Mouse (Mus musculus) MN1 (cell line): ENCODE data around the gene Mier2.

Experiments used
- DNase-seq: peaks from one replicate; pipeline ENCODE4 v3.0.0-alpha.2; 2016; ENCODE audit warnings: low spot score

The Mier2 gene

DNA sequence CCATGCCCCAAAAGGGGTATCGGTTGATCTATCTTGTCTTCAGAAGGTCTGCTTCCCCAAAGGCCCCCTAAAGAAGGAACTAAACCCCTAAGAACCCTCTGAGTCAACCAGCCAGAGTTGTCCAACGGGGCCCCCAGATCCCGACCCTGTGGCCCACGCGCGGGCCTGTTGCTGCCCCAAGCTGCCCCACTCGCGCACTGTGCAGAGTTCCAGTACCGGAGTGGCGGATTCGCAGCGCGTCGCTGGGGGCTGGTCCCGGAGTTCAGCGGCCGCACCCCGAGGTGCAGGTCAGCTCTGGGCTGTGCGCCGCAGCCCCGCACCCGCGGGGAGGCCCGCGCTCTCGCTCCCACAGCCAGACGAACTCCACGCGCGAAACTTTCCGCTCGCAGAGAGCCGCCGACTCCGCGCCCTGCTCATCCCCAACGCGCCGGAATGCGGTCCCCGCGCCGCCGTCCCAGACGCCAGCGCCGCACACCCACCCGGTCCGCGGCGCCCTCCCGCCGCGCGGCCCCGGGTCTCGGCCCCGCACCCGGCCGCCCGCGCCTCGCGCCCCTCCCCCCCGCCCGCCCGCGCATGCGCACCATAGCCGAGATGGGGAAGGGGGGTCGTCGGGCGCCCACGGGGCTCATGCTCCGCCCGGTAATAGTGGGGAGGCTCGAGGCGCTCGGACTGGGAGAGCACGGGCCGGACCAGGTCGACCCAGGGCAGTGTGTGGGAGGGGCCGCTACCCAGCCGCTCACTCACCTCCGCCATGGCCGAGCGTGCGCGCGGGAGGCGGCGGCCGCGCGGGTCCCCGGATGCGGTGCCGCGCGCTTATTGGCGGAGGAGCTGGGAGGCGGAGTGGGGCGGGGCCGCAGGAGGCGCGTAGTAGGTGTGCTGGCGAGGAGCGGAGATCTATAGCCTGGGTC is at the start of gene Mier2:
Gene Mier2 (minus strand): TSS at position 870 of the 908 bp plus-strand sequence.
- DNase-seq = peak; percentile 86

DNA sequence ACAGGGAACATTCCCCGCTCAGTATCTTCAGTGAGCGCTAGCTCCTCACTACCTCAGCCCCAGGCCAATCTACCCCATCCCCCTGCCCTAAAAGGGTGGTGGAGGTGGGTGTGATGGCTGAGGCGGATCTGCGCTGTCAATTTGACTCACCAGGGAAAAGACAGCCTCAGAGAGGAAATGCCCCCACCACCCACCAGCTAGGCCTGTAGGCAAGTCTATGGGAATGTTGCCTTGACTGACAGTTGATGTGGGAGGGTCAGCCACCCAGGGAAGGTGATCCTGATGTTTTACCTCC is 42.9 kb upstream of the Mier2 start:
- no peak for DNase-seq

DNA sequence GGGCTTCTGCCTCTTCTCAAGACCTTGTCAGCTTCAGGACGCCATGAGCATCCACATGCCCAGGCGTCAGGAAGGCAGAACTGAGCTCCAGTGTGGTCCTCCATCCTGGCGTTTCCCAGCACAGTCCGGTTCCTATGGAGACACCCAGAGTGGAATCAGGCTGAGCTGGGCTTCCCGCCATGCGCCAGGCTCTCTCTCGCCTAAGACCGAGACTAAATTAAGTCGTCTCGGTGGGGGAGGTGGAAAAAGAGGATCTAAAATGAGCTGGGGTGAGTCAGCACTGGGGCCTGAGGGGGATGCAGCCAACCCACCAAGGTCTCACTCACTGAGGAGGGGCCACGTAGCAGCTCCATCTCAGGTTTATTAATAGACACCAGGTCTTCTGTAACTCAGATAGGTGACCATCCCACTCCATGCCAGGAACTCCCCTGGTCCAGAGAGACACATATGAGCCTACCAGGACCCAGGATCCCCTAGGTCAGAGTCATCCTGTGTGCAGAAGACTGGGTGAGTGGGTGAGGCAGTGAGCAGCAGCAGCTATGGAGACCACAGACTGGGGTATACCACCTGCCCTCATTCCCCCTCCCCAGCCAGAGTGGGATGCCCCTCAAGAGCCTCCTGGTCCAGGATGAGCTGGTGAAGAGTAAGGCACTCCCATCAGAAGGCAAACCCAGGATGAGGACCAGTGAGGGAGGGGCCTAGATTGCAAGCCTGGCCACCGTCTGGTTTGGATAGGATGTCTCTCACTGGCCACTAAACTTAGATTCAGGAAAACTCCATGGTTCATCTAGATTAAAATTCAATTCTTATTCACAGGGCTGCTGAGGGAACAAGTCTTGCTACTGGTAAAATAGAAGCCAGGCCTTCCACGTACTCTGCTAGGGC is 42.3 kb upstream of the Mier2 start:
- no peak for DNase-seq

DNA sequence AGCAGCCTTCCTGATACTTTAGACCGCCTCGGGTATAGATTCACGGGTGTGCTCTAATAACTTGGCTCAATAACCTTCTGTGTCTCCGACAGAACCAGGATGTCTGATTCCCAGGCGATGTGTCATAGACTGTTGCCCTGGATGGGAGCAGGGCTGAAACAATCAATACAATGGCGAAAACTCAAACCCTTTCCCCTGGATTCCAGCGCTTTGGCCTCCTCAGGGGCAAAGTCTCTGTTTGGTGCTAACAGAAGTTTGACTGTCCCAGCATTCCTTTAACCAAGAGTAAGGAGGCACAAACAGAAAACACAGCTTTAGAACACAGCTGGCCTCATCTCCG is 40.6 kb upstream of the Mier2 start:
- DNase-seq = no peak

DNA sequence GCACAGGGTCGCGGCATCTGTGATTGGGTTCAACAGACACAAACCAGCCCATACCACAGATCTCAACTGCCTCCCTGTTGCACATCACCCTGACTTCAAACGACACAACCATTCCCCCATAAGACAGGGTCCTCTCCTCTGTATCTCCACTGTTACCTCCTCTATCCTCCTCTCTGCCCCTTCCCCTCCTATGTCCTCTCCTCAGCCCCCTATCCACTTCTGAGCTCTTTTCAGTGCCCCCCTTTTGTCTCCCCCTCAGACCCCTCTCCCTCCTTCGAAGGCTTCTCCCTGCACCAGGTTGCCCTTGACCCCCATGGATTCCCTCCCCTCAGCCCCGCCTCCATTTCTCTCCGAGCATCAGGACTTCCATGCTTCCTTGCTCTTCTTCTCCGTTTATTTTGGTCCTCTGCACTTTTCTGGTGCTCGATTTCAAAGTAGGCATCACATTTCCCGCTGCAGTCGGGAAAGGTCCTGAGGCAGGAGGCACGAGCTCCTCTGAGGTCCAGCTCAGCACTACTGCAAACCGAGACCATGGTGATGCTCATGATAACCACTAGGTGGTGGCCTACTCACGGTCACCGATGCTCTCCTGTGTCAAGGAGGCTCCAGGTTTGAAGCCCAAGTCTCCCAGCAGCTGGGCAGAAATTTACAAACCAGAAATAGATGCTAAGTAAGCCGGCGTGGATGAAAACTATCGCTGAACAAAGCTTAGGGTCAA is 40.0 kb upstream of the Mier2 start:
- peak; percentile 90 for DNase-seq

DNA sequence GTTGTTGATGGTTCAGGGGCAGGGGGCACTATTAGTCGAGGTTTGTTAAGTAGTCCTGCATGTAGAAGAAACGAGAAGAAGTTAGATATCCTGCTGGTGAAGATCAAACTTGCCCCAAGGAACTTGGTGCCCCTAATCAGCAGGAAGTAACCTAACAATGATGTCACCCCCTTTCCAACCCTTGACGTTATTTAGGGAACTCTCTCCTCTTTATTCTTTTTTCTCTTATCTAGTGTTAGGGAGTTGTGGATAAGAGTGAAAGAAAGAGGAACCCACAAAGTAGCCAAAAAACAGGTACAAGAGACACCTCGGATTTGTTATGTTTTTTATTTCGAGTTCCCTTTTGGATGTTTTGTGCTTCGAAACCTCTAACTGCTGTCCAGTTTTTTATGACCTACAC is 39.1 kb upstream of the Mier2 start:
- DNase-seq = no peak

DNA sequence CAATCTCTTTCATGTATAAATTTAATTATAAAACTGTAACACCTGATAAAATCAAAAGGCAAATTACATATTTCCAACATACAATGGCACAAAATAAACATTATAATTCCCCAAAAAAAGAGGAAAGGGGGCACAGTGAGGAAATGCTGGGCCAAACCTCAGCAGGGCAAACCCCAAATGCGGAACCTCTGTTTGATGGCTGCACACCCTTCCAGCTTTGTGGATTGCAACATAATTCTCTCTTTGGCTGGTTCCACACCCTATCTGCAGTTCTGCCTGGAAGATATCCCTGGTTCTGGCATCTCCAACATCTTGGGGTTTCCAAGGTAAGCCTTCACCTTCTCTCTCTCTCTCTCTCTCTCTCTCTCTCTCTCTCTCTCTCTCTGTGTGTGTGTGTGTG is 35.7 kb upstream of the Mier2 start:
- DNase-seq = no peak

DNA sequence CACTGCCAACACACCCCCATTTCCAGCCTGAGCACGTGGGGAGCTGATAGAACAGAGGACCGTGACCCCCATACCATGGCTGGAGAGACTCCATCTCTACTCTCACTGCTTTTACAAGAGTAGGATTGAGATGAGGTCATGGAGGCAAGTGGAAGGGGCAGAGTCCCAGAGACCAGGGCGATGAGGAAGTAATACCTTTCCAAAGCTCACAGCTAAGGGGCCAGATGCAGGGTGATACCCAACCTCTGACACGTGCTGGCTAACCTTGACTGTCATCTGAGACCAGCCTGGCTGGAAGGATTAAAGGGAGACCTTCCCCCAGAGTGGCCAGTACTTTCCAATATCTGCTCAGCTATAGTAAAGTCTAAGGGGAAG is 32.7 kb upstream of the Mier2 start:
- DNase-seq = no peak

DNA sequence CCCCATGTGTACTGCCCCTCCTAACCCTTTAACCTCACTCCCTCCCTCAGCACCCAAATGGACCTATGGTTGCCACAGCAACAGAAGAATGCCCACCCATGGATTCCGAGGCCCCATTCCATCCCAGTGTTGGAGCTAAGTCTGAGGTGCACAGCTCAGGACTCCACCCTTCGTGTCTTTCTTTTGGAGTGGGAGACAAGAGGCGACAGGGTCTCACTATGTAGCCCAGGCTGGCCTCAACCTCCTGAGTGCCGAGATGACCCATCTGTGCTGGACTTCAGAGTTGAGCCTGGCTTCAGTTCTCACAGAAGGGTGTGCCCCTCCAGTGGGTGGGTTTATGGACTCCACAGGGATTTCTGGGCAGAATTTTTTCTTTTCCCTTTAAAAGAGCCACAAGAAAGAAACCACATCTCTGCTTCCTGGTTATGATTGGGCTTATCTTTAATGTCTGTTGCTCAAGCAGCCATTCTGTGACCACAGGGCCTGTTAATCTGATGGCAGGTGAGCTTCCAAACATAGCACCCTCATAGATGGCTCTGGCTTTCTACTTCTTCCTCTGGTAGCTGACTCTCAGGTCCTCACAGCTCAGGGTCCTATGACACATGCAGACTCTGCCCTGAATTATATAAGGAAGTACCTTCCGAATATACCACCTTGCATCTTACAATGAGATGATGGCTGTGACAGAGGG is 32.2 kb upstream of the Mier2 start, which contains the start of gene Theg:
Gene Theg (minus strand): TSS at position 271 of the 691 bp plus-strand sequence.
- DNase-seq = no peak

DNA sequence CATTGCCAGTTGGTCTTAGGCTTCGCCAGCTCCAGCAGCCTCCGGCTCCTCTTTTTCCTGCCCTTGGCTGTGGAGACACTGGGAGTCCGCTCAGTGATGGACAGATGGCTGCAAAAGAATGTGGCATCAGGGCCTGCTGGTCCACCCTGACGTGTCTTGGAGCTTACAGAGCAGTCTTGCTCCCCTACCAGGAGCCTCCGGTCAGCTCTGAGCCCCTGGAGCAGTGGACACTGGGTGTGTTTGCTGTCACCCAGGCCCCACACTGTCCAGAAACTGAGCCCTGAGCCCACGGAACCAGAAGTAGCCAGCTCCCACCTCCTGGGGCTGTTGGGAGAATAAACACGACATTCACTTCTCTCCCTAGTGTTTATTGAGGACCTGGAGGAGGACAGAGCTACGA is 31.2 kb upstream of the Mier2 start:
- DNase-seq = no peak

DNA sequence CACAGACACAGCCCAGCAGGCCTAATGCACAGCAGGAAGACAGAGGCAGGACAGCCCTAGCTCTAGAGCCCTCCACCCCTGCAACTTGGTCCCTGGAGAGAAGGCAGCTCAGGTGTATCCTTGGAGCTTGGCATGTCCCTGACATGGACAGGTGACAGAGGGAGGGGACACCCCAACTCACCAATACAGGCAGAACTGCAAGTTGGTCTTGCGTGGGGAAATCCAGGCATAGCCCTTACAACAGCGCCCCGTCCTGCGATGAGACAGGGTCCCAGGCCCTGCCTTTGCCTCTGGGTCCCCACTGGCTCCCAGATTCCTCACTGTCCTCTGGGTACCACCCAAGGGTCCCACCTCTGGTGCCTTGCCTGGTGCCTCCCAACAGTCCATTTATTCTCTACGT is 30.7 kb upstream of the Mier2 start:
- no peak for DNase-seq

DNA sequence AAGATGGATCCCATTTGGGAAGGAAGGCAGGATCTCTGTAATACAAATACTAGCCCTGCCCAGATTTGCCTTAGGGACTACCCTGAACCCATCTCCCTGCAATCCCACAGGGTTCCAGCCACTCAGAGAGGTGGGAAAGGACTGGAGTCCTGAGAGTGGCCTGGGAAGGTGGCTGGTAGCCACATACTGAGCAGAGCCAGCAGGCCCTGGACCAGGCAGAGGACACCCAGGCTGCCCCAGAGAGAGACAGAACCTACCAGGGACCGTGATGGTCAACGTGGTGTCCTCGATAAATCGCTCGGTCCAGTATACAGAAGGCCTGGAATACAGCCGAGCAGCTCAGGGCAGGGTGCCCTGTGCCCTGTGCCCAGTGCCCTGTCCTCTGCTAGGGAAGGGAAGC is 30.1 kb upstream of the Mier2 start:
- DNase-seq = no peak

DNA sequence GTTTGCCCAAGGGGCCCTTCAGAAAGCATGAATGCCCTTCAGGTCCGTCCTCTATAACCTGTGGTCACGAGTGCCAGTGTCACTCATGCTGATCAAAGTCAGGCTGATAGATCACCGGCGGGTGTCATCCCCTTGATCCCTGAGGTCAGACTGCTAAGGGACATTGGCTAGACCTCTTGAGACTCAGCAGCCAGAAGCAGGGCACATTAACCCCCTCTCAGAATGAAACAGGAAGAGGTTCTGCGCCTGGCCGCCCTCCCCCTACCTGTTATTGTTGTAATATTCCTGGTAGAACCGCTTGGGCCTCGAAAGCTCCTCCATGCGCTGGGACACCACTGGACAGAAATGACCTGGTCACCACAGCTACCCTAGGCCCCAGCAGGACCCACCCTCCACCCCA is 29.4 kb upstream of the Mier2 start:
- no peak for DNase-seq

DNA sequence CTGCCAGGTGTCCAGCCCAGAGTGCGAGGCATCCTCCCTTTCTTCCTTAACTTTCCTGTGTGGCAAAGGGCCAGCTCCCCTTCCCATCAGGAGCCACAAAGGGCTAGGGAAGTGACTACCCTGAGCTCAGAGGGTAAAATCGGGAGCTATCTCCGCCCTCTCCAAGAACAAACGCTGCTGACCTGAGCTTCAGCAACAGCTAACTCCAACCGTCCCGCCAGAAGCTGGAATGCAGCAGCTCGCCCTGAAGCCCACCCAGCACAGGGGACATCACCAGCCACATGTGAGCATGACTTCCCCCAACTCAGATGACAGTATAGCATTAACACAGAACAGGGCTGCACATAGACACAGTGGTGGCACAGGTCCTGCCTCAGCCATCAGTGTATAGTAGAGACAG is 29.0 kb upstream of the Mier2 start:
- no peak for DNase-seq

DNA sequence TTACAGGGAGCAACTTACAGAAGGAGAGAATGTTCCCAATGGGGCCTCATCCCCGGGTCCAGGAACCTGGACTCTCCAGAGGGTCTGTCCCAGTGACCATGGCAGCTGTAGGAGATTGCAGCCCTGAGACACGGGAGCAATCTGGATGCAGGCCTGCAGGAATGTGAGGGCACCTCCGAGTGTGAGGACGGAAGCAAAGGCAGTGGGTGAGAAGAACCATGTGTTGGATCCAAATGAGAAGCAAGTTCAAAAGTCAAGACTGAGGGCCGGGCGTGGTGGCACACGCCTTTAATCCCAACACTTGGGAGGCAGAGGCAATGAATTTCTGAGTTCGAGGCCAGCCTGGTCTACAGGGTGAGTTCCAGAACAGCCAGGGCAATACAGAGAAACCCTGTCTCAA is 26.5 kb upstream of the Mier2 start:
- no peak for DNase-seq

DNA sequence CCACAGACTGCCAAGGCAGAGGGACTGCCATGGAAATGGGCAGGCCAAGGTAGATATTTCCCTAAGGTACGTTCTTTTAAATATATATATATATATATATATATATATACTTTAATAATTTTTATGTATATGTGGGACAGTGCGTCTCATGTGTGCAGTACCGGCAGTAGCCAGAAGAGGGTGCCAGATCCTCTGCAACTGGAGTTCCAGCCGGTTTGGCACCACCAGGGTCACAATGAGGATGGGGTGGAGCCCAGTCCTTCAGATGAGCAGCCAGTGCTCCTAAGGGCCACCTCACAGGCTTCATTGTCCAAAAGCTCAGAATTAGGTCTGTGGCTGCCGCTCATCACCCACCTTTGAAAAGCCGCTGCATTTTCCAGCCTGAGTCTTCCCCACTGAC is 25.8 kb upstream of the Mier2 start:
- no peak for DNase-seq

DNA sequence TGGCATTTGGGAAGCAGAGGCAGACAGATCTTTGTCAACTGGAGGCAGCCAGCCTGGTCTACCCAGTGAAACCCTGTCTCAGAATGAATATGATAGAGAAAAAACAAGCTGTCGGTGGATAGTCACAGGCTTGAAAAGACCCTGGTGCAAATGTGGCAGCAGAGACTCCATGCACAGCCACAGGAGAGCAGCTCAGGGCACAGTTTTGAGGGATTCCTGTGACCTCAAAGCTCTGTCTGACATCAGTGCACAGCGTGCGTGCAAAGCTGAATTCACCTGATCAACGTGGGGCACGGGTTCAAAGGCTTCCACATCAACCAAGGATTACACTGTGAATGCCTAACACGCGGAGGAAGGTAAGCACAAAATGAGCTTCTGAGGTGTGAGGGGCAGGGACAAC is 25.4 kb upstream of the Mier2 start:
- no peak for DNase-seq

DNA sequence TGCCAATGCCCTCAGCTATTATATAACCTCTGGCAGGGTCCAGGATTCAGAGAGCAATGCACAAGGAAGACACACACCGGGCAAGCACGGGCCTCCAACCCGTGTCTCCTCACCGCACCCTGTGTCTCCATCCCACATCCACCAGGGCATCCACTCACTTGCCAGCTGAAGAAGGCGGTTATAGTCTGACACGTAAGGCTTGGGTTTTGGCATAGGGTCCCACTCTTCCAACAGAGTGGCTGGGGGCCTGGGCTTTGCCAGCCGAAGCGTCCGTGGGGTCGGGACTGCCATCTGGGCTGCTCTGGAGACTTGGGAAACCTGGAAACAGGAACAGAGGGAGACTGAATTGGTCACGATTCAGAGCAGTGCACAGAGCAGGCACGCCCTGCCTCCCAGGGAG is 24.8 kb upstream of the Mier2 start:
- no peak for DNase-seq

DNA sequence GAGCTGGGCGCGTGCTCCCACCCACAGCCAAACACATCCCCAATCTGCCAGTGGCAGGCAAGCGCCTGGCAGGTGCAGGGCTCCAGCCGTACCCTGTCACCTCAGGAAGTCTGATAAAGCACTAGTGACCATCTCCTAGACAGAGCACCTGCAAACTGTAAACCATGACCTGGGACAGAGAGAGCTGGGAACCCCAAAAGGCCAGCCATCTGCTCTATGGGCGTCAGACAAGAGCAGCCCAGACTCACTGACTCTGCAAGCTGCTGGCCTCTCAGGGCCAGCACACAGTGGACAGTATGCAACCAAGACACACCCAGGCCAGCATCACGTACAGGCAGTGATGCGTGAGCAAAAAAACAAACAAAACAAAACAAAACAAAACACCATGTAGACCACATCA is 23.9 kb upstream of the Mier2 start:
- DNase-seq = no peak

DNA sequence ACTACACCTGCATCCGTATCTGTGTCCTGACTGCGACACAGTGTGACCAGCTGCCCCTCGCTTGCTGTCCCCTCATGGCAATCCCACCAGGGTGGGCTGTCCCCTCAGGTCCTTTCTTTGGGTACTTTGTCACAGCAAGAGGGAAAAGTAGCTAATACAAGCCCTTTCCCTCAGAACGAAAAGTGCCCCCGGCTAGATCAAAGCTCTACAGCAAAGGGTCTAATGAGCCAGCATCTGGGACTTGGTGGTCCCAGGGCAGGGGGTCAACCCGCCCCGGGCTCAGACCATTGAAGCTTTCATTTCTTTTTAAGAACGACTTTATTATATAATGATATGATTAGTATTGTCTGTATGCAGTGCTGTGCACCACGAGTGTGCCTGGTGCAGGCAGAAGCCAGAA is 23.3 kb upstream of the Mier2 start:
- no peak for DNase-seq

DNA sequence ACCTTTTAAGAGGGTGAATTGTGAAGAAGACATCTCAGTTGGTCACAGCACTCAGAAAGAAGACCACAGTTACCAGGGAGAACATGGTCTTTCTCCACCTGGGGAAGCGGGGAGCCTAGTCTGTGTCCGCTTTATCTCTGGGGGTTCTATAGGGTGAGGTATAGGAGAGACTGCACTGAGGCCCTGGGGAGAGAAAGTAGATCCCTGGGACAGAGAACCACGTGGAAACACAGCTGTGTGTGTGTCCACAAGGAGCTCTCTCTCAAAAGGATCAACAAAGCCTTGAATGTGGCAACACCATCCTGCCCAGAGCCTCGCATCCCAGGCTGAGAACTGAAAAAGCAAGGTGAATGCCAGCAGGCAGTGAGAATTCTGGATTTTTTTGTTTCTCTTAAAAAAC is 22.4 kb upstream of the Mier2 start:
- no peak for DNase-seq

DNA sequence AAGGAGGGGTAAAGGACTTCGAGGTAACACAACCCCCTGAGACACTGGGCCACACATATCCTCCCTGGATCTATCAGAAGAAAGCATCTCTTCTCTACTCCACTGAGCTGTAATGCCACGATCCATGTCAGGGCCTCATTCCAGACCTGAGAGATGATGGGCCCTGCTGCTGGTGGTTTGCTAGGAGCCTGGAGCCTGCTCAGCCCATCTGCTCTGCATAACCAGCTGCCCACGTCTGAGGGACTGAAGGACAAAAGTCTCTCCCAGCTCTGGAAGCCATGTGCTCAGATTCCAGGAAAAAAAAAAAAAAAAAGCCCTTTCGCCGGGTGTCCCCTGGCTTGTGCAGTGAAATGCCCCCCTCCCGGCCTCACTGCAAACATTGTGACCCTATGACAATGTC is 20.8 kb upstream of the Mier2 start:
- DNase-seq = no peak
